Mouse (Mus musculus) heart, adult 8-10 months (tissue): ENCODE data around the gene Foxo6. TPM values are rescaled to one million over a fixed set of nuclear protein-coding genes. Genes with fewer than 3 reads are reported as not detected.
A peak's percentile ranks its signal among the peaks of the same experiment; 100 is the strongest.

ENCODE experiments used
- DNase-seq: peaks from one replicate; pipeline ENCODE4 v3.0.0; 2022; ENCODE audit warnings: low spot score
- total RNA-seq, 4 experiments: library from RNA; stranded (reverse); gene quantifications; 2 replicates each; pipeline ENCODE4 v1.2.4; 2022

Foxo6 gene
- total RNA-seq, 4 experiments from 2014 or later, result 2.3 to 6.3 (median 3.3) TPM

- DNase-seq, result no peak
These were observed 1.9 kb downstream of the Foxo6 start for GRCm38 (mm10) chr4:120285223-120285622.

- DNase-seq, result no peak
These were observed 3.0 kb downstream of the Foxo6 start for GRCm38 (mm10) chr4:120284187-120284586.

- DNase-seq, result peak; percentile 89
These were observed 4.0 kb downstream of the Foxo6 start for GRCm38 (mm10) chr4:120283141-120283540.

- DNase-seq, result no peak
These were observed 4.5 kb downstream of the Foxo6 start for GRCm38 (mm10) chr4:120282568-120283091.

- DNase-seq, result no peak
These were observed 6.1 kb downstream of the Foxo6 start for GRCm38 (mm10) chr4:120281011-120281410.

- DNase-seq, result no peak
These were observed 6.7 kb downstream of the Foxo6 start for GRCm38 (mm10) chr4:120280432-120280831.

GRCm38 (mm10) chr4:120277255-120277928, 9.8 kb downstream of the Foxo6 start:
- DNase-seq, result peak; percentile 61

- DNase-seq, result no peak
These were observed 11.7 kb downstream of the Foxo6 start for GRCm38 (mm10) chr4:120275487-120275886.

- DNase-seq, result no peak
These were observed 13.6 kb downstream of the Foxo6 start for GRCm38 (mm10) chr4:120273594-120273993.

- no peak for DNase-seq
These were observed 15.1 kb downstream of the Foxo6 start for GRCm38 (mm10) chr4:120271886-120272580.

- no peak for DNase-seq
These were observed 15.9 kb downstream of the Foxo6 start for GRCm38 (mm10) chr4:120271208-120271607.

GRCm38 (mm10) chr4:120270937-120271199, 16.3 kb downstream of the Foxo6 start:
- no peak for DNase-seq

- no peak for DNase-seq
These were observed 16.8 kb downstream of the Foxo6 start for GRCm38 (mm10) chr4:120270148-120270936.

GRCm38 (mm10) chr4:120269426-120269825, 17.7 kb downstream of the Foxo6 start:
- DNase-seq, result no peak

- DNase-seq, result no peak
These were observed 18.7 kb downstream of the Foxo6 start for GRCm38 (mm10) chr4:120268214-120269061.

- no peak for DNase-seq
These were observed 19.5 kb downstream of the Foxo6 start for GRCm38 (mm10) chr4:120267683-120268082.

GRCm38 (mm10) chr4:120267136-120267535, 20.0 kb downstream of the Foxo6 start:
- no peak for DNase-seq

- DNase-seq, result no peak
These were observed 23.0 kb downstream of the Foxo6 start for GRCm38 (mm10) chr4:120264105-120264504.

GRCm38 (mm10) chr4:120262726-120263125, 24.4 kb downstream of the Foxo6 start:
- DNase-seq, result no peak

- no peak for DNase-seq
These were observed 24.9 kb downstream of the Foxo6 start for GRCm38 (mm10) chr4:120262206-120262605.

- DNase-seq, result no peak
These were observed 27.6 kb downstream of the Foxo6 start for GRCm38 (mm10) chr4:120259356-120260181.
